Mouse (Mus musculus): ENCODE measurements around the gene Yipf1. TPM values are rescaled to one million over a fixed set of nuclear protein-coding genes. Genes with fewer than 3 reads are reported as not detected.

Yipf1 gene
- polyA plus RNA-seq, 1 experiment from 2014 or later = 55.1 TPM

GRCm38 (mm10) chr4:107372304-107372703 is 58.1 kb downstream of the Yipf1 start:
- peak; percentile 21 for DNase-seq
- peaks cover 73% of the 10 kb centered on the region for H3K36me3 ChIP-seq (ENCODE audit: insufficient read depth)
- H3K9ac ChIP-seq = no peak overlapping the region
- H3K4me2 ChIP-seq = no peak overlapping the region
- H3K27ac ChIP-seq (ENCODE audit: low read depth) = no peak overlapping the region
- no peak overlapping the region for H3K4me3 ChIP-seq (ENCODE audit: low read depth, low read length)
- 58% methylated on average over 2 of the region's 2 CpGs for WGBS
- peak; percentile 14; the same call in 1 of the 2 replicates for TF ChIP-seq CTCF (IDR thresholded peaks at IDR 0.05; ENCODE audit: low read depth)
- no peaks in the 10 kb centered on the region for H3K27me3 ChIP-seq (ENCODE audit: insufficient read depth, low read length)
- no peaks in the 10 kb centered on the region for H3K4me1 ChIP-seq (ENCODE audit: insufficient read depth)
- no peak for ATAC-seq (ENCODE audit: insufficient read depth)
- no peaks in the 10 kb centered on the region for H3K9me3 ChIP-seq (ENCODE audit: low read depth, low read length)

GRCm38 (mm10) chr4:107374677-107375076 is 60.5 kb downstream of the Yipf1 start:
- H3K9ac ChIP-seq = no peak overlapping the region
- no peak overlapping the region for H3K4me3 ChIP-seq (ENCODE audit: low read depth, low read length)
- DNase-seq = peak; percentile 14
- TF ChIP-seq CTCF (IDR thresholded peaks at IDR 0.05; ENCODE audit: low read depth) = no peak
- 63% methylated on average over 4 of the region's 4 CpGs for WGBS
- no peak for ATAC-seq (ENCODE audit: insufficient read depth)
- H3K9me3 ChIP-seq (ENCODE audit: low read depth, low read length) = no peaks in the 10 kb centered on the region
- H3K36me3 ChIP-seq (ENCODE audit: insufficient read depth) = peaks cover 87% of the 10 kb centered on the region
- H3K27ac ChIP-seq (ENCODE audit: low read depth) = no peak overlapping the region
- H3K4me1 ChIP-seq (ENCODE audit: insufficient read depth) = no peaks in the 10 kb centered on the region
- H3K27me3 ChIP-seq (ENCODE audit: insufficient read depth, low read length) = no peaks in the 10 kb centered on the region
- no peak overlapping the region for H3K4me2 ChIP-seq

GRCm38 (mm10) chr4:107378954-107379353 is 64.8 kb downstream of the Yipf1 start:
- Histone ChIP-seq H3K4me1 (ENCODE audit: insufficient read depth) (no peaks in the 10 kb centered on the region), H3K9me3 (ENCODE audit: low read depth, low read length) (no peaks in the 10 kb centered on the region), H3K36me3 (ENCODE audit: insufficient read depth) (peaks cover 80% of the 10 kb centered on the region), H3K4me2 (no peak overlapping the region), H3K9ac (no peak overlapping the region), H3K4me3 (ENCODE audit: low read depth, low read length) (no peak overlapping the region), H3K27me3 (ENCODE audit: insufficient read depth, low read length) (no peaks in the 10 kb centered on the region), H3K27ac (ENCODE audit: low read depth) (no peak overlapping the region)
- TF ChIP-seq CTCF (IDR thresholded peaks at IDR 0.05; ENCODE audit: low read depth) = no peak
- ATAC-seq (ENCODE audit: insufficient read depth) = no peak
- DNase-seq = no peak
- 77% methylated on average over 6 of the region's 6 CpGs for WGBS

GRCm38 (mm10) chr4:107380871-107381270 is 66.7 kb downstream of the Yipf1 start:
- Histone ChIP-seq H3K36me3 (ENCODE audit: insufficient read depth) (peaks cover 80% of the 10 kb centered on the region), H3K9ac (no peak overlapping the region), H3K27me3 (ENCODE audit: insufficient read depth, low read length) (no peaks in the 10 kb centered on the region), H3K9me3 (ENCODE audit: low read depth, low read length) (no peaks in the 10 kb centered on the region), H3K4me3 (ENCODE audit: low read depth, low read length) (no peak overlapping the region), H3K27ac (ENCODE audit: low read depth) (no peak overlapping the region), H3K4me2 (no peak overlapping the region), H3K4me1 (ENCODE audit: insufficient read depth) (no peaks in the 10 kb centered on the region)
- no peak for TF ChIP-seq CTCF (IDR thresholded peaks at IDR 0.05; ENCODE audit: low read depth)
- WGBS = 74% methylated on average over 7 of the region's 7 CpGs
- DNase-seq (no peak), ATAC-seq (ENCODE audit: insufficient read depth) (no peak)

GRCm38 (mm10) chr4:107387038-107387437 is 72.9 kb downstream of the Yipf1 start:
- ATAC-seq (ENCODE audit: insufficient read depth) (no peak), DNase-seq (no peak)
- Histone ChIP-seq H3K36me3 (ENCODE audit: insufficient read depth) (peaks cover 96% of the 10 kb centered on the region), H3K9ac (no peak overlapping the region), H3K9me3 (ENCODE audit: low read depth, low read length) (no peaks in the 10 kb centered on the region), H3K27me3 (ENCODE audit: insufficient read depth, low read length) (no peaks in the 10 kb centered on the region), H3K4me3 (ENCODE audit: low read depth, low read length) (no peak overlapping the region), H3K4me1 (ENCODE audit: insufficient read depth) (no peaks in the 10 kb centered on the region), H3K4me2 (no peak overlapping the region), H3K27ac (ENCODE audit: low read depth) (no peak overlapping the region)
- no peak for TF ChIP-seq CTCF (IDR thresholded peaks at IDR 0.05; ENCODE audit: low read depth)
- WGBS = 95% methylated on average over 4 of the region's 4 CpGs

- no peak overlapping the region for H3K4me3 ChIP-seq (ENCODE audit: low read depth, low read length)
- no peaks in the 10 kb centered on the region for H3K27me3 ChIP-seq (ENCODE audit: insufficient read depth, low read length)
- H3K4me1 ChIP-seq (ENCODE audit: insufficient read depth) = no peaks in the 10 kb centered on the region
- DNase-seq = no peak
- H3K9me3 ChIP-seq (ENCODE audit: low read depth, low read length) = no peaks in the 10 kb centered on the region
- ATAC-seq (ENCODE audit: insufficient read depth) = no peak
- no peak overlapping the region for H3K27ac ChIP-seq (ENCODE audit: low read depth)
- H3K9ac ChIP-seq = no peak overlapping the region
- WGBS = 92% methylated on average over 8 of the region's 8 CpGs
- H3K36me3 ChIP-seq (ENCODE audit: insufficient read depth) = peaks cover 96% of the 10 kb centered on the region
- no peak overlapping the region for H3K4me2 ChIP-seq
- TF ChIP-seq CTCF (IDR thresholded peaks at IDR 0.05; ENCODE audit: low read depth) = no peak
Observed at GRCm38 (mm10) chr4:107387465-107387864, 73.3 kb downstream of the Yipf1 start.

- Histone ChIP-seq H3K4me2 (no peak overlapping the region), H3K9ac (no peak overlapping the region), H3K9me3 (ENCODE audit: low read depth, low read length) (no peaks in the 10 kb centered on the region), H3K4me3 (ENCODE audit: low read depth, low read length) (no peak overlapping the region), H3K27me3 (ENCODE audit: insufficient read depth, low read length) (no peaks in the 10 kb centered on the region), H3K36me3 (ENCODE audit: insufficient read depth) (peaks cover 95% of the 10 kb centered on the region), H3K4me1 (ENCODE audit: insufficient read depth) (no peaks in the 10 kb centered on the region), H3K27ac (ENCODE audit: low read depth) (no peak overlapping the region)
- 93% methylated on average over 2 of the region's 2 CpGs for WGBS
- TF ChIP-seq CTCF (IDR thresholded peaks at IDR 0.05; ENCODE audit: low read depth) = no peak
- ATAC-seq (ENCODE audit: insufficient read depth) (no peak), DNase-seq (no peak)
Observed at GRCm38 (mm10) chr4:107388291-107388690, 74.1 kb downstream of the Yipf1 start.

- DNase-seq (no peak), ATAC-seq (ENCODE audit: insufficient read depth) (no peak)
- Histone ChIP-seq H3K27me3 (ENCODE audit: insufficient read depth, low read length) (no peaks in the 10 kb centered on the region), H3K27ac (ENCODE audit: low read depth) (no peak overlapping the region), H3K9me3 (ENCODE audit: low read depth, low read length) (no peaks in the 10 kb centered on the region), H3K36me3 (ENCODE audit: insufficient read depth) (peaks cover 95% of the 10 kb centered on the region), H3K4me2 (no peak overlapping the region), H3K4me1 (ENCODE audit: insufficient read depth) (no peaks in the 10 kb centered on the region), H3K9ac (no peak overlapping the region), H3K4me3 (ENCODE audit: low read depth, low read length) (no peak overlapping the region)
- 89% methylated on average over 3 of the region's 3 CpGs for WGBS
- TF ChIP-seq CTCF (IDR thresholded peaks at IDR 0.05; ENCODE audit: low read depth) = no peak
Observed at GRCm38 (mm10) chr4:107389345-107389744, 75.2 kb downstream of the Yipf1 start.
